Mouse (Mus musculus) neural tube, postnatal 0 days (tissue): ENCODE measurements around the gene Nxn. TPM values are rescaled to one million over a fixed set of nuclear protein-coding genes. Genes with fewer than 3 reads are reported as not detected.

Source experiments
- polyA plus RNA-seq: library from polyadenylated mRNA; unstranded; fragments of >200 nt; fragmentation: Nextera tagmentation; extraction: Ambion mirVana; gene quantifications from 2 replicates; pipeline ENCODE4 v1.2.1, GENCODE M21; 2015

The Nxn gene
- polyA plus RNA-seq: 25.8 and 26.6 TPM in 2 replicates

DNA sequence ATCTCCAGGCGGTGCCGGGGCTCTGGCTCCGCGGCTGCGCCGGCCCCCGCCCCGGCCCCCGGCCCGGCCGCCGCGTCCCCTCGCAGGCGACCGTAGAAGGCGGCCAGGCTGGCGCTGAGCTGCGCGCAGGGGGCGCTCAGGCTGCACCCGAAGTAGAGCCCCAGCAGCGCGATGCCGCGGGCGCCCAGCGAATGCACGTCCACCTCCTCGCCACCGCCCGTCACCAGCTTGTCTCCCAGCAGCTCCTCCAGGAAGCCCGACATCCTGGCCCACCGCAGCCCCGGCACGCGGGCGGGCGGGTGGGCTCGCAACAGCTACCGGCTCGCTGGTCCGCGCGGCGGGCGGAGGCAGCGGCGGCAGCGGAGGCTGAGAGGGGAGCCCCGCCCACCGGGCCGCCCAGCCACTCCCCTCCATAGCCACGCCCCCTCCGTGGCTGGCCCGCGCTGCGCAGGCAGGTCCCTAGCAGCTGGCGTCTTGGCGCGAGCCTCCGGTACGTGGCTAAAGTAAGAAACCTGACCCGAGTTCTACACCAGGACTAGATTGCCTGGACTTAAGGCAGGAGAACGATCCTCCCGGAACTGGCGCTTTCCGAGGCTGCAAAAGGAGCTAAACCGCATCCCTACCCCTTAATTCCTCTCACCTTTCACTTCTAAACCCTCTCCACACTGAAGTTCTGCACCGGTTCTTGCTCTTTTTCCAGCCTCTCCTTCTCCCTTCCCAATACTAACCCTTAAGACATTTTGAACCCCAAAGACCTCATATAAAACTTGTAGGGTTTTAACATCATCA lies at the start of gene Nxn:
TSS of gene Nxn (minus strand) at position 343 of the 789 bp plus-strand sequence.

GRCm38 (mm10) chr11:76406702-76407583 lies 8.0 kb upstream of the Nxn start, which contains the start of gene Timm22:
Gene Timm22, plus strand, starts transcription at chr11:76406952.

GRCm38 (mm10) chr11:76242901-76243810 lies 155.8 kb downstream of the Nxn start, which contains the start of the genes Mrm3 and Glod4:
Gene Mrm3, plus strand, starts transcription at chr11:76243715.
Gene Glod4, minus strand, starts transcription at chr11:76243725.

GRCm38 (mm10) chr11:76217390-76217800 lies 181.5 kb downstream of the Nxn start, which contains the start of the genes Dbil5 and Gemin4:
Gene Dbil5, plus strand, starts transcription at chr11:76217608.
Gene Gemin4, minus strand, starts transcription at chr11:76217664.

Other genes with a start within 250 kb of the Nxn start
- 55.1 and 57.1 TPM in 2 replicates for gene Vps53, start 219.5 kb downstream of the Nxn start, polyA plus RNA-seq
- gene Fam57a, start 219.5 kb downstream of the Nxn start, polyA plus RNA-seq: 20.2 and 21.7 TPM in 2 replicates
- 0.59 and 1.1 TPM in 2 replicates for gene Dbil5, start 181.5 kb downstream of the Nxn start, polyA plus RNA-seq
- gene Gemin4, start 181.5 kb downstream of the Nxn start, polyA plus RNA-seq: 9.1 and 12.5 TPM in 2 replicates
- gene Mrm3, start 155.4 kb downstream of the Nxn start, polyA plus RNA-seq: 27.1 and 29.6 TPM in 2 replicates
- gene Glod4, start 155.4 kb downstream of the Nxn start, polyA plus RNA-seq: 103 and 109 TPM in 2 replicates
- gene Timm22, start 7.8 kb upstream of the Nxn start, polyA plus RNA-seq: 106 and 119 TPM in 2 replicates
- 76.3 and 84.9 TPM in 2 replicates for gene Abr, start 223.2 kb upstream of the Nxn start, polyA plus RNA-seq